ENCODE assay signal across 22 mouse cellular contexts in genomic region chr6:38374271-38374670, GRCm38 (mm10). TPM values are rescaled to one million over a fixed set of nuclear protein-coding genes. Genes with fewer than 3 reads are reported as not detected.
DNase-seq lines count a peak whose midpoint lies in the region; TF ChIP-seq lines count a peak whose summit lies in the region.
"Had no signal": no experiment of that assay in that cellular context is flagged by ENCODE, and none has a peak within 500 bp of the region (broad histone marks: within the 10 kb centered on the region; RNA-seq: fewer than 3 reads in every experiment).

No protein-coding gene starts in this region.

- TF ChIP-seq POLR2A in bone marrow macrophage, adult 2 months (IDR thresholded peaks at IDR 0.05; ENCODE audit: borderline replicate concordance, low read depth, low read length) = no peak
- no peak for TF ChIP-seq POLR2A in myocyte (IDR thresholded peaks at IDR 0.05; ENCODE audit: insufficient read length, low read depth)

- H3K27me3 ChIP-seq in C2C12 (ENCODE audit: control insufficient read depth, insufficient read depth, insufficient read length) (no peaks in the 10 kb centered on the region), myocyte (ENCODE audit: control insufficient read depth, insufficient read depth, insufficient read length) (no peaks in the 10 kb centered on the region)
- H3K27me3 ChIP-seq: embryonic facial prominence, embryonic 12.5 days; forebrain, embryonic 13.5 days; heart, embryonic 15.5 days had no signal

- no peak for TF ChIP-seq CTCF in C2C12 (IDR thresholded peaks at IDR 0.05; ENCODE audit: control insufficient read depth, insufficient read depth, insufficient read length)
- TF ChIP-seq CTCF in bone marrow macrophage, adult 2 months (IDR thresholded peaks at IDR 0.05; ENCODE audit: low read depth, low read length) = no peak
- TF ChIP-seq CTCF in gastrocnemius, adult 2 months (IDR thresholded peaks at IDR 0.05) = no peak

- H3K79me3 ChIP-seq in C2C12 (ENCODE audit: low read depth) = no peaks in the 10 kb centered on the region

- no peak overlapping the region for H3ac ChIP-seq in C2C12 (ENCODE audit: control insufficient read depth, insufficient read length, low read depth)
- no peak overlapping the region for H3ac ChIP-seq in myocyte (ENCODE audit: control insufficient read depth, insufficient read length)

- H3K4me2 ChIP-seq in myocyte (ENCODE audit: low read depth) = peak overlapping the region; percentile 57
- H3K4me2 ChIP-seq: embryonic facial prominence, embryonic 12.5 days; forebrain, embryonic 13.5 days; heart, embryonic 11.5 days; heart, embryonic 15.5 days; hindbrain, embryonic 14.5 days had no signal

- no peaks in the 10 kb centered on the region for H3K36me3 ChIP-seq in C2C12 (ENCODE audit: control insufficient read depth, insufficient read depth)
- H3K36me3 ChIP-seq in myocyte (ENCODE audit: control insufficient read depth, insufficient read depth) = no peaks in the 10 kb centered on the region
- H3K36me3 ChIP-seq: embryonic facial prominence, embryonic 12.5 days; heart, embryonic 15.5 days had no signal

- no peak overlapping the region for H3K4me3 ChIP-seq in C2C12 (ENCODE audit: insufficient read depth, poor library complexity, severe bottlenecking)
- H3K4me3 ChIP-seq in bone marrow macrophage, adult 2 months (ENCODE audit: insufficient read depth, low read length) = no peak overlapping the region
- no peak overlapping the region for H3K4me3 ChIP-seq in myocyte
- no peak overlapping the region for H3K4me3 ChIP-seq in gastrocnemius, adult 2 months
- H3K4me3 ChIP-seq: embryonic facial prominence, embryonic 12.5 days; forebrain, embryonic 13.5 days; heart, embryonic 15.5 days had no signal

- H3K79me2 ChIP-seq in C2C12 (ENCODE audit: control insufficient read depth, insufficient read depth) (no peaks in the 10 kb centered on the region), myocyte (ENCODE audit: control insufficient read depth, insufficient read depth) (no peaks in the 10 kb centered on the region)

- H3K27ac ChIP-seq in bone marrow macrophage, adult 2 months (ENCODE audit: insufficient read depth, low read depth, low read length) = peak overlapping the region; percentile 15; the same call in 1 of the 2 replicates
- H3K27ac ChIP-seq in gastrocnemius, adult 2 months = no peak overlapping the region
- H3K27ac ChIP-seq: embryonic facial prominence, embryonic 12.5 days; forebrain, embryonic 13.5 days; heart, embryonic 15.5 days; hindbrain, embryonic 14.5 days had no signal

- intact Hi-C loops in gastrocnemius, adult 2 months (cut with DNase I) = no loop called here

- peak; percentile 99 for DNase-seq in 3T3-L1 (ENCODE audit: low read depth, low spot score)
- DNase-seq in gastrocnemius, adult 2 months = no peak
- DNase-seq in urinary bladder, postnatal 36 days (ENCODE audit: low spot score in 2 of 2) = no peak
- DNase-seq in right cerebral cortex, postnatal 10 days (ENCODE audit: low spot score in 2 of 2) = no peak
- DNase-seq: adrenal gland, adult 8-10 months; adrenal gland, postnatal 36 days; B cell, adult 2 months; cerebellum, adult 11-12 months; cerebellum, adult 9-10 months; cerebellum, postnatal 25 days; forebrain, postnatal 0 days; gastrocnemius, postnatal 25 days; heart, adult 18-20 months; heart, postnatal 14 days had no signal

- H3K4me1 ChIP-seq in bone marrow macrophage, adult 2 months (ENCODE audit: control insufficient read depth, insufficient read depth, low read length) = peaks cover 9% of the 10 kb centered on the region
- H3K4me1 ChIP-seq: embryonic facial prominence, embryonic 12.5 days; forebrain, embryonic 13.5 days; heart, embryonic 15.5 days had no signal

TF ChIP-seq in C2C12, 6 proteins besides CTCF, POLR2A, EP300 and RAD21:
- TF ChIP-seq CEBPB (IDR thresholded peaks at IDR 0.05; ENCODE audit: low read depth) (no peak), MAX (IDR thresholded peaks at IDR 0.05) (no peak), FOSL1 (IDR thresholded peaks at IDR 0.05; ENCODE audit: insufficient read depth, low read length, poor library complexity, severe bottlenecking) (peak; percentile 13), USF1 (IDR thresholded peaks at IDR 0.05; ENCODE audit: low read depth) (no peak), MYOG (IDR thresholded peaks at IDR 0.05; ENCODE audit: control insufficient read depth, extremely low read depth, insufficient read length) (no peak), MYOD1 (IDR thresholded peaks at IDR 0.05; ENCODE audit: control insufficient read depth, insufficient read length, low read depth) (peak; percentile 78)

TF ChIP-seq in myocyte, 11 proteins besides CTCF, POLR2A, EP300 and RAD21:
- no peak for TF ChIP-seq CEBPB (IDR thresholded peaks at IDR 0.05; ENCODE audit: insufficient read depth, poor library complexity, severe bottlenecking)
- TF ChIP-seq TCF3 (IDR thresholded peaks at IDR 0.05; ENCODE audit: insufficient read length, low read depth) = no peak
- TF ChIP-seq MYOD1 (IDR thresholded peaks at IDR 0.05; ENCODE audit: control insufficient read depth in 1 of 3, insufficient read length in 2 of 3, low read depth in 2 of 3) = peak in 1 of 3 experiments; percentile 71
- TF ChIP-seq TCF12 (IDR thresholded peaks at IDR 0.05; ENCODE audit: insufficient read depth, poor library complexity, severe bottlenecking) = no peak
- no peak for TF ChIP-seq REST (IDR thresholded peaks at IDR 0.05; ENCODE audit: insufficient read depth, insufficient read length)
- TF ChIP-seq MYOG (IDR thresholded peaks at IDR 0.05; ENCODE audit: control insufficient read depth in 1 of 3, insufficient read depth in 1 of 3, insufficient read length in 2 of 3, low read depth in 2 of 3) = no peak

RNA-seq across cellular contexts. Expression of gene Ttc26, which starts 7.0 kb away (rescaled TPM):
- polyA plus RNA-seq in C2C12 (2012; fragmentation: generic; extraction: Trizol) (2.1 TPM), myocyte (2012; fragmentation: generic; extraction: Trizol) (2.3 TPM)
- polyA plus RNA-seq in bone marrow macrophage, adult 2 months (2012; ENCODE audit: insufficient read depth, insufficient read length, missing spikeins) = 0.32 and 1.7 TPM in 2 replicates
- total RNA-seq in gastrocnemius, adult 2 months (2021) = 1 to 10 TPM; 1.3 to 1.4 TPM

RNA-seq across cellular contexts. Expression of gene Zc3hav1, which starts 19.9 kb away (rescaled TPM):
- polyA plus RNA-seq in C2C12 (2012; fragmentation: generic; extraction: Trizol) (20.3 TPM), myocyte (2012; fragmentation: generic; extraction: Trizol) (45.0 TPM)
- polyA plus RNA-seq in bone marrow macrophage, adult 2 months (2012; ENCODE audit: insufficient read depth, insufficient read length, missing spikeins) = 76.7 and 83.5 TPM in 2 replicates
- 1 to 10 TPM; 6.4 to 6.7 TPM for total RNA-seq in gastrocnemius, adult 2 months (2021)

RNA-seq across cellular contexts. Expression of gene Ubn2, which starts 59.5 kb away (rescaled TPM):
- polyA plus RNA-seq in C2C12 (2012; fragmentation: generic; extraction: Trizol) = 1.8 TPM
- polyA plus RNA-seq in bone marrow macrophage, adult 2 months (2012; ENCODE audit: insufficient read depth, insufficient read length, missing spikeins) = 23.2 and 26.4 TPM in 2 replicates
- 2.3 TPM for polyA plus RNA-seq in myocyte (2012; fragmentation: generic; extraction: Trizol)
- 10 to 100 TPM; 25.4 to 25.7 TPM for total RNA-seq in gastrocnemius, adult 2 months (2021)
